Mouse (Mus musculus) forebrain, postnatal 0 days (tissue): ENCODE results near the gene Foxn3. TPM values are rescaled to one million over a fixed set of nuclear protein-coding genes. Genes with fewer than 3 reads are reported as not detected.

Source experiments
- ATAC-seq: fragments of 200-750 bp; cut with Nextera tagmentation; 2 replicates; pipeline ENCODE4 v1.8.0; 2017; ENCODE audit warnings: mild to moderate bottlenecking, moderate library complexity
- DNase-seq: peaks from one replicate; pipeline ENCODE4 v3.0.0-alpha.2; 2015
- H3K27ac ChIP-seq: fragments of 300-500 bp; sonication (generic); 2 replicates; pipeline ENCODE4 v1.5.1; 2014; ENCODE audit warnings: low read depth, mild to moderate bottlenecking, antibody characterized with exemption, low read length, moderate library complexity, mixed read lengths
- H3K27me3 ChIP-seq: fragments of 300-500 bp; sonication (generic); 2 replicates; pipeline ENCODE4 v1.6.1; 2014; ENCODE audit warnings: mild to moderate bottlenecking, low read length, mixed read lengths; ENCODE audit not compliant: insufficient read depth
- H3K36me3 ChIP-seq: fragments of 300-500 bp; sonication (generic); 2 replicates; pipeline ENCODE4 v1.6.1; 2014; ENCODE audit warnings: mild to moderate bottlenecking, moderate library complexity; ENCODE audit not compliant: insufficient read depth
- H3K4me1 ChIP-seq: fragments of 300-500 bp; sonication (generic); 2 replicates; pipeline ENCODE4 v1.6.1; 2014; ENCODE audit warnings: antibody characterized with exemption; ENCODE audit not compliant: insufficient read depth
- H3K4me2 ChIP-seq: fragments of 300-500 bp; sonication (generic); 2 replicates; pipeline ENCODE4 v1.6.1; 2014; ENCODE audit warnings: low read depth, mild to moderate bottlenecking, moderate library complexity
- H3K4me3 ChIP-seq: fragments of 300-500 bp; sonication (generic); 2 replicates; pipeline ENCODE4 v1.5.1; 2014; ENCODE audit warnings: low read depth, low read length, mixed read lengths
- H3K9ac ChIP-seq: fragments of 300-500 bp; sonication (generic); 2 replicates; pipeline ENCODE4 v1.6.1; 2014; ENCODE audit warnings: mild to moderate bottlenecking
- H3K9me3 ChIP-seq: fragments of 300-500 bp; sonication (generic); 2 replicates; pipeline ENCODE4 v1.6.1; 2016; ENCODE audit warnings: low read length
- CTCF ChIP-seq: sonication (generic); IDR thresholded peaks from 2 replicates; pipeline ENCODE4 v1.5.1; 2016; ENCODE audit warnings: antibody characterized with exemption, control low read depth, low read depth
- WGBS: fragments of 180-500 bp; shearing (Covaris S2); extraction: QIAGEN DNeasy Blood & Tissue Kit; methylation state at CpG from one replicate; pipeline ENCODE4 v1.1.7; 2014; 5-methylcytosine and 5-hydroxymethylcytosine counted together
- polyA plus RNA-seq: library from polyadenylated mRNA; unstranded; fragments of >200 nt; fragmentation: Nextera tagmentation; extraction: Ambion mirVana; gene quantifications from 2 replicates; pipeline ENCODE4 v1.2.1, GENCODE M21; 2015
- total RNA-seq: library from RNA; depleted of rRNA; stranded (reverse); fragments of >200 nt; gene quantifications from 2 replicates; pipeline ENCODE4 v1.2.3, GENCODE M21; 2014

Foxn3 gene
- total and polyA plus RNA-seq, 2 experiments from 2014 or later = 32.8 to 61.3 TPM

DNA sequence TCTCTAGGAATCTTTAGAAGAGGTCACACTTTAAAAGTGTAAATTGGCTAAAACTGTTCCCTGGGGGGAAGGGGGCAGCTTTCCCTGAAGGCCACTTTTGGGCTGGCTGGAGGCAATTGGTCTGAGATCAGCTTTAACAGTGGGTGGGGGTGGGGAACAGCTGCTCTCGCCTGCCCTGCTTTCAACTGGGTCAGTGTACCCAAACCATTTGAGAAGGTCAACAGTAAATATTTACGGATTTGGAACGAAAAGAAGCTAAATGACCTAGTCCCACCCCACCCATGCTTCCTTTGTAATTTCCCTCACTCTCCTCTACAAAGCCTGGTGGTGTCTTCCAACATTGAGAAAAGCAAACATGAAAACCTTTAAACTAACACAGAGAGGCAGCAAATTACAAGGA lies 221.2 kb downstream of the Foxn3 start:
- ATAC-seq = no peak
- no peak overlapping the region for H3K4me2 ChIP-seq
- no peak for DNase-seq
- 17% methylated on average over 3 of the region's 3 CpGs for WGBS
- no peaks in the 10 kb centered on the region for H3K36me3 ChIP-seq
- no peak overlapping the region for H3K4me3 ChIP-seq
- peak overlapping the region; percentile 17; the same call in 1 of the 2 replicates for H3K27ac ChIP-seq
- no peak overlapping the region for H3K9ac ChIP-seq
- peaks cover 33% of the 10 kb centered on the region for H3K4me1 ChIP-seq
- H3K27me3 ChIP-seq = no peaks in the 10 kb centered on the region
- TF ChIP-seq CTCF = no peak; the same call in 1 of the 2 replicates
- no peaks in the 10 kb centered on the region for H3K9me3 ChIP-seq

DNA sequence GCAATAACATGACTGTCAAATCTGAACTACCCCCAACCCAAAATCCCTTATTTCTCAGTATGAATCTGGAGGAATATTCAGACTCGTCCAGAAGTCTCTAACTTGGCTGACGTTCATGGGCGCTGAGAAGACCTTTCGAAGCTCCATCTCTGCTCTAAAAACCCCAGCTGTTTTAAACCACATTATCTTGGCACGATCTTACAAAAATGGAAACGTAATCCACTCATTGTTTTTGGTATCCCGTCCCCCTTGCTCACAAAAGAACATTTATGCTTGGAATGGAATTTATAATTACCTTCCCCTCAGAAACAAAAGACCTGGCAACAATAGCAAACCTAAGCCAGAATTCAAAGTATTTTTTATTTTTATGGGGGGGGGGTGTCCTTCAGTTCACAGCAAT lies 221.6 kb downstream of the Foxn3 start:
- no peak for DNase-seq
- no peak for TF ChIP-seq CTCF
- Histone ChIP-seq H3K4me2 (no peak overlapping the region), H3K27me3 (no peaks in the 10 kb centered on the region), H3K9ac (no peak overlapping the region), H3K27ac (peak overlapping the region; percentile 17; the same call in 1 of the 2 replicates), H3K4me3 (no peak overlapping the region), H3K4me1 (peaks cover 33% of the 10 kb centered on the region), H3K9me3 (no peaks in the 10 kb centered on the region), H3K36me3 (no peaks in the 10 kb centered on the region)
- 14% methylated on average over 7 of the region's 7 CpGs for WGBS
- no peak for ATAC-seq

DNA sequence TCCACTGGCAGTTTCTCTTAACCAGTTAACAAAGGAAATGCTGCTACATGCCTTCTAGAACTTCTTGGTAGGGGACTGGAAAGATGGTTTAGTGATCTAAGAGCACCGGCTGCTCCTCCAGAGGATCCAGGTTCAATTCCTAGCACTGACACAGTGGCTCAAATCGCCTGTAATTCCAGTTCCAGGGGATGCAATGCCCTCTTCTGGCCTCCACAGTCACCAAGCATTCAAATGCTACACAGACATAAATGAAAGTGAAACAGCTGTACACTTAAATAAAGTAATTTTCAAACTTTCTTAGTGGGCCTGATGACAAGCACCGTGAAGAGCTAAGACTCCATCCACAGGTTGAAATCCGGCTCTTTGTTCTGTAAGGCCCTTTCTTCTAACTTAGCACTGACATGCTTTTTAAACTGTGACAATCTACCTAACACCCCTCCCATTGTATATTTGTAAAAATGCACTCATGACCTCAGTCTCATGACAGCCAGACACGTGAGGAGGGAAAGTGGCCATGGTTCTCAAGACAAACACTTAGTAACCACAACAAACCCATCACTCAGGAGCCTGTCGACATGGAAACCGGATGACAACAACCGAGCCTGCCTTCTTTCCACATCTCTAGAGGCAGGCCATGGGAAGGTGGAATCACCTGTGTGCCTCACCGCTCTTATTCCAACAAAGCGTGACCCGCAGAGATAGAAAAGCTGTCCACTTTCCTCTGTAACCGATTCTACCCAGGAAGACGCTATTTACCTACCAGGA lies 222.8 kb downstream of the Foxn3 start:
- Histone ChIP-seq H3K4me1 (peaks cover 41% of the 10 kb centered on the region), H3K36me3 (no peaks in the 10 kb centered on the region), H3K9me3 (no peaks in the 10 kb centered on the region), H3K4me3 (no peak overlapping the region), H3K27me3 (no peaks in the 10 kb centered on the region), H3K9ac (peak overlapping the region; percentile 32; the same call in 1 of the 2 replicates), H3K4me2 (peak overlapping the region; percentile 13), H3K27ac (peak overlapping the region; percentile 91)
- peak; percentile 23; the same call in 1 of the 2 replicates for TF ChIP-seq CTCF
- WGBS = 68% methylated on average over 13 of the region's 13 CpGs
- DNase-seq (no peak), ATAC-seq (no peak)

DNA sequence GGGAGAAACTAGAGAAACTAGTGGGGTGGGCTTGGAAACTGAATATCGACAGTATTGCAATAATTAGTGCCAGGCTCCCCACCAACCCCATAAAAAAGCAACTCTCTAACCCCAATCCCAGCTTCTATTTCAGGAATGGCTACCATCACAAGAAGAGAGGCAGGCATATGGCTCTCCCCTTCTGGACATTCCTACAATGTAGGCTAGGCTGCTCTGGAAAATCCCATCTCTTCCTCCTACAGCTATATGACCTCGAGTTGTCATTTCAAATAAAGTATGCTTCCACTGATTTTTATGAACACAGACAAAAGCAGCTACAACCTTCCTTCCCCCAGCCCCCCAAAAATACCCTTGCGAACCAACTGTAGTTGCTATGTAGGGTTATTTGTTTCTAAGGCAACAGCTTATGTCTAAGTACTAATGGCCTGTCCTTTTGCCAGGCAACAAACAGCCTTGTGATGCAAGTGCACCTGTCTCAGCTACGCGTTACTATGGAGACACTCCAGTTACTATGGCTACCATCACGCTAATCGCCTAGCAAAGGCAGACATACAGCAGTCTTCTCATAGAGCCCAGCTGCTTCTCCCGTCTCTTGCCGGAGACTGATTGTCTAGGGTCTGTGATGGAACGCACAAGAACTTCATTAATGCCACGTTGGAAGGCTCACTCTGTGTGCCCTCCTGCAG lies 223.6 kb downstream of the Foxn3 start:
- Histone ChIP-seq H3K4me2 (peak overlapping the region; percentile 13), H3K36me3 (no peaks in the 10 kb centered on the region), H3K4me3 (no peak overlapping the region), H3K27me3 (no peaks in the 10 kb centered on the region), H3K27ac (peak overlapping the region; percentile 91), H3K9ac (peak overlapping the region; percentile 32; the same call in 1 of the 2 replicates), H3K4me1 (peaks cover 41% of the 10 kb centered on the region), H3K9me3 (no peaks in the 10 kb centered on the region)
- WGBS = 15% methylated on average over 11 of the region's 11 CpGs
- ATAC-seq (peak; percentile 98), DNase-seq (peak; percentile 96)
- TF ChIP-seq CTCF = no peak

DNA sequence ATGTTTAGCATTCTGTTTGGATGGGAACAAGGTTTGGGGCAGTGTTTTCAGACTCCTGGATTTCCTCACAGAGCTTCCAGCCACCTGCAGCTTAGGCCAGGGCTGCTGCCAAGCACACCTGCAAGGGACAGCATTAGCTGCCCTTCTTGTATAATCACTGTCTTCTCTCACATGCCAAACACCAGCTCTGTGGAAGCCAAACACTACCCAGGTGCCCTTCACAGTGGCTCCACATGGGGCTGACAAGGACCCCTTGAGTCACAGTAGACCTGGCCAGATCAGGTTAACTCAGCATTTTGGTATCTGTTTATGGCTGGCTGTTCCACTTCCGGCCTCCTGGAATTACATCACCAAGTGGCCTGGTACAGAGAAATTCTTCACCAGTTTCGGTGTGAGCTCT lies 224.6 kb downstream of the Foxn3 start:
- no peak overlapping the region for H3K4me2 ChIP-seq
- ATAC-seq (no peak), DNase-seq (no peak)
- H3K4me1 ChIP-seq = peaks cover 49% of the 10 kb centered on the region
- WGBS = 92% methylated on average over 2 of the region's 2 CpGs
- no peak overlapping the region for H3K4me3 ChIP-seq
- no peaks in the 10 kb centered on the region for H3K9me3 ChIP-seq
- no peak overlapping the region for H3K9ac ChIP-seq
- no peaks in the 10 kb centered on the region for H3K27me3 ChIP-seq
- peak overlapping the region; percentile 91; the same call in 1 of the 2 replicates for H3K27ac ChIP-seq
- TF ChIP-seq CTCF = no peak
- H3K36me3 ChIP-seq = no peaks in the 10 kb centered on the region

DNA sequence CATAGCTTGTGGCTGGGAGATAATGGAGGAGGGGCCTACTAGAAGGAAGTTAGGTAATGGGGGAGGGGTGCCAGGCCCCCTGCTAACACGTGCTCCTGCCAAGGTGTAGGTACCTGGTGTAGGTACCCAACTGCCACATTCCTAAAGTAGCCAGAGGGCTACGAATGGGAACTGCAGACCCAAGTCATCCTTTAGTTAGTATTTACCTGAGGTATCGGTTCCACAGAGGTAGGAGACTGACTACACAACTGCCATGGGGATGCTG lies 226.3 kb downstream of the Foxn3 start:
- DNase-seq (no peak), ATAC-seq (no peak)
- Histone ChIP-seq H3K4me3 (no peak overlapping the region), H3K4me1 (peaks cover 47% of the 10 kb centered on the region), H3K27me3 (no peaks in the 10 kb centered on the region), H3K4me2 (no peak overlapping the region), H3K9me3 (no peaks in the 10 kb centered on the region), H3K36me3 (no peaks in the 10 kb centered on the region; the same call in 1 of the 2 replicates), H3K27ac (no peak overlapping the region), H3K9ac (no peak overlapping the region)
- WGBS = 93% methylated on average over 3 of the region's 3 CpGs
- TF ChIP-seq CTCF = no peak
